Mouse (Mus musculus): ENCODE data around the gene Ube2j2. TPM values are rescaled to one million over a fixed set of nuclear protein-coding genes. Genes with fewer than 3 reads are reported as not detected.

Gene Ube2j2
- polyA plus RNA-seq, 1 experiment from 2014 or later = 42.2 TPM

DNA sequence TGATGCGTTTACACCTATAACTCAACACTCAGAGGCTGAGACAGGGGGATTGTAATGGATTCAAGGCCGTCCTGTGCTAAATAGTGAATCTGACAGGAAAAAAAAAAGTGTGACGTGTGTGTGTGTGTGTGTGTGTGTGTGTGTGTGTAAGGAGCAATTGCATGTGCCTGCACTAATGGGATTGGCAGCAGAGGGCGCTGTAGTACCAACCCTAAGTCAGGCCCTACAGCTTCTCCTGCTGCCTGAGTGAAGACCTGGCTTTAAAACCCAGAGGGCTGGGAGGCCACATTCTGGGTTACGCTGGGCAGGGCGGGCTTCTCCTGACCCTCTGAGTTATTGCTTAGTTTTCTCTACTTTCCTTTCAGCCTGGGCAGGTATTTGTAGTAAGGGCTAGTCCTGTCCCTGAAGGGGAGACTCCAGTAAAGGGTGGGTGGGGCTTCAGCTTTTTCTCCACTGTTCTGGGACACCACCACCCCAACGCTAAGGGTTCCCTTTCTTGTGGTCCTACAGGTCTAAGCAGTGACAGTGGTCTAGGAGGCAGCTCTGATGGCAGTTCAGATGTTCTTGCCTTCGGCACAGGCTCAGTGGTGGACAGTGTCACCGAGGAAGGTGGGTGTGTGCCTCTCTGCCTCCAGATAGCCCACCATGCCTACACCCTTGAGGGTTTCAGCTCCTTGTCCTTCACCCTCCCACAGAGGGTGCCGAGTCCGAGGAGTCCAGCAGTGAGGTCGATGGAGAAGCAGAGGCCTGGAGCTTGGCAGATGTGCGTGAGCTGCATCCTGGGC lies 39.1 kb upstream of the Ube2j2 start:
- Histone ChIP-seq H3K27ac (ENCODE audit: low read length) (no peak overlapping the region), H3K4me2 (ENCODE audit: low read depth, low read length) (no peak overlapping the region), H3K4me1 (ENCODE audit: control insufficient read depth, low read depth, low read length) (no peaks in the 10 kb centered on the region), H3K9ac (ENCODE audit: low read depth, low read length) (no peak overlapping the region), H3K9me3 (replicated peaks; ENCODE audit: control insufficient read depth, low read length) (no peaks in the 10 kb centered on the region), H3K36me3 (ENCODE audit: control insufficient read depth, insufficient read depth) (peaks cover 25% of the 10 kb centered on the region), H3K27me3 (ENCODE audit: control insufficient read depth, insufficient read depth, low read depth, low read length) (no peaks in the 10 kb centered on the region), H3K4me3 (ENCODE audit: low read depth, low read length) (no peak overlapping the region)
- ATAC-seq (ENCODE audit: low read depth) = no peak
- 84% methylated on average over 13 of the region's 13 CpGs for WGBS (ENCODE audit: insufficient replicate concordance)

DNA sequence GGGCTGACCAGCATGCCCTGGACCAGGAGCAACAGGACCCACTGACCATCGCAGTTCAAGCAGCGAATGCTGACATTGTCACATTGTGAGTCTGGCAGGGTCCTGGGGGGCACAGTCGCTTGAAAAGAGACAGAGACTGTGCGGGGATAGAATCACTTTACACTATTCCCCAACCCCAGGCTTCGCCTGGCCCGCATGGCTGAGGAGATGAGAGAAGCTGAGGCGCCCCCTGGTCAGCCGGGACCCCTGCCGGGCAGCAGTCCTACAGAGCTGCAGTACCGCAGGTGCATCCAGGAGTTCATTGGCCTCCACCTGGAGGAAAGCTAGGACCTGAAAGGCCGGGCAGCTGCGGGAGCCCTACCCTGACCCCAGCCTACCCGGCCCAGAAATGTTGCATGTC lies 38.0 kb upstream of the Ube2j2 start:
- Histone ChIP-seq H3K36me3 (ENCODE audit: control insufficient read depth, insufficient read depth) (peaks cover 18% of the 10 kb centered on the region), H3K4me1 (ENCODE audit: control insufficient read depth, low read depth, low read length) (no peaks in the 10 kb centered on the region), H3K27ac (ENCODE audit: low read length) (no peak overlapping the region), H3K4me3 (ENCODE audit: low read depth, low read length) (no peak overlapping the region), H3K27me3 (ENCODE audit: control insufficient read depth, insufficient read depth, low read depth, low read length) (no peaks in the 10 kb centered on the region), H3K4me2 (ENCODE audit: low read depth, low read length) (no peak overlapping the region), H3K9ac (ENCODE audit: low read depth, low read length) (no peak overlapping the region), H3K9me3 (replicated peaks; ENCODE audit: control insufficient read depth, low read length) (no peaks in the 10 kb centered on the region)
- ATAC-seq (ENCODE audit: low read depth) = no peak
- 80% methylated on average over 13 of the region's 13 CpGs for WGBS (ENCODE audit: insufficient replicate concordance)

GRCm38 (mm10) chr4:155906125-155906524 lies 37.5 kb upstream of the Ube2j2 start:
- ATAC-seq (ENCODE audit: low read depth) = no peak
- no peak overlapping the region for H3K4me2 ChIP-seq (ENCODE audit: low read depth, low read length)

GRCm38 (mm10) chr4:155907003-155907402 lies 36.6 kb upstream of the Ube2j2 start:
- WGBS (ENCODE audit: insufficient replicate concordance) = 75% methylated on average over 11 of the region's 11 CpGs

More at GRCm38 (mm10) chr4:155906125-155906524, 37.5 kb upstream of the Ube2j2 start:
- Histone ChIP-seq H3K27me3 (ENCODE audit: control insufficient read depth, insufficient read depth, low read depth, low read length) (no peaks in the 10 kb centered on the region), H3K4me3 (ENCODE audit: low read depth, low read length) (no peak overlapping the region), H3K27ac (ENCODE audit: low read length) (no peak overlapping the region), H3K4me1 (ENCODE audit: control insufficient read depth, low read depth, low read length) (no peaks in the 10 kb centered on the region), H3K9ac (ENCODE audit: low read depth, low read length) (no peak overlapping the region), H3K9me3 (replicated peaks; ENCODE audit: control insufficient read depth, low read length) (no peaks in the 10 kb centered on the region), H3K36me3 (ENCODE audit: control insufficient read depth, insufficient read depth) (peaks cover 14% of the 10 kb centered on the region)
- WGBS (ENCODE audit: insufficient replicate concordance) = 77% methylated on average over 9 of the region's 9 CpGs

DNA sequence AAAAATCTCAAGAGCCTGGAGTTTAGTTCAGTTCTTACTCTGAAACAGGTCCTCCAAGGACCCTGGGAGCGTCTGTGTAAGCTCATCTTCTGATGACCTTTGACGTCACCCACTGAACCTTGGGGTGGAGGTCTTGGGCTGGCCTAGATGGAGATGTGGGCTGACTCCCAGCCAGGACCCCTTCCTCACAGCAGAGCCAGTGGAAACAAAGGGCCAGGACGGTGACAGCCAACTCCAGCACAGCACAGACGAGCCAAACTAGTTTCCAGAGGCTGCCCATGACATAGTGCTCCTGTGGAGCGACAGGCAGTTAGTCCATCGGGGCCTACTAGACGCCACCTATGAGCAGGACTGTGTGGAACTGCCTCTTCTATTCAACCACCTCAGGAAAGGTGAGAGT lies 35.4 kb upstream of the Ube2j2 start:
- no peaks in the 10 kb centered on the region for H3K27me3 ChIP-seq (ENCODE audit: control insufficient read depth, insufficient read depth, low read depth, low read length)
- H3K9me3 ChIP-seq (replicated peaks; ENCODE audit: control insufficient read depth, low read length) = no peaks in the 10 kb centered on the region
- no peak for ATAC-seq (ENCODE audit: low read depth)
- H3K4me1 ChIP-seq (ENCODE audit: control insufficient read depth, low read depth, low read length) = no peaks in the 10 kb centered on the region
- no peak overlapping the region for H3K27ac ChIP-seq (ENCODE audit: low read length)
- peaks cover 9% of the 10 kb centered on the region for H3K36me3 ChIP-seq (ENCODE audit: control insufficient read depth, insufficient read depth)
- H3K4me2 ChIP-seq (ENCODE audit: low read depth, low read length) = no peak overlapping the region
- no peak overlapping the region for H3K4me3 ChIP-seq (ENCODE audit: low read depth, low read length)
- H3K9ac ChIP-seq (ENCODE audit: low read depth, low read length) = no peak overlapping the region
- 65% methylated on average over 7 of the region's 7 CpGs for WGBS (ENCODE audit: insufficient replicate concordance)

More at GRCm38 (mm10) chr4:155907003-155907402, 36.6 kb upstream of the Ube2j2 start:
- ATAC-seq (ENCODE audit: low read depth) = no peak
- Histone ChIP-seq H3K4me3 (ENCODE audit: low read depth, low read length) (no peak overlapping the region), H3K36me3 (ENCODE audit: control insufficient read depth, insufficient read depth) (peaks cover 14% of the 10 kb centered on the region), H3K9ac (ENCODE audit: low read depth, low read length) (no peak overlapping the region), H3K27me3 (ENCODE audit: control insufficient read depth, insufficient read depth, low read depth, low read length) (no peaks in the 10 kb centered on the region), H3K9me3 (replicated peaks; ENCODE audit: control insufficient read depth, low read length) (no peaks in the 10 kb centered on the region), H3K4me2 (ENCODE audit: low read depth, low read length) (no peak overlapping the region), H3K27ac (ENCODE audit: low read length) (no peak overlapping the region), H3K4me1 (ENCODE audit: control insufficient read depth, low read depth, low read length) (no peaks in the 10 kb centered on the region)

DNA sequence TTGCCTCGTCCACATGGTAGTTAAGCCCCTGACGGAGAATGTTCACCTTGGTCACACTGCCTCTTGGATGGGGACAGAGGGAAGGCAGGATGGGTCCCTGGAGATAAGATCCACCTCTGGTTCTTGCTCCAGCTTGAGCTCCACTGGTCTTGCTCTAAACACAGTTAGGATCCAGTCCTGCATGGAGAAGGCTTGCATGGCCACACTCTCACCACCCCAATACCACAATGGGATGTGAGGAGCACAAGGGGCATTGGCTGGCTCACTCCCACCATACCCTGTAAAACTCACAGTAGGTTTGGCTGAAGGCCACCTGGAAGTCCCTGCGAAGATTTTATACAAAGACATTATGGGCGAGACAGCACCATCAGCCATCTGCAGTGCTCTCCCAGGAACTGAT lies 34.9 kb upstream of the Ube2j2 start:
- no peaks in the 10 kb centered on the region for H3K9me3 ChIP-seq (replicated peaks; ENCODE audit: control insufficient read depth, low read length)
- WGBS (ENCODE audit: insufficient replicate concordance) = 73% methylated on average over 4 of the region's 4 CpGs
- H3K27me3 ChIP-seq (ENCODE audit: control insufficient read depth, insufficient read depth, low read depth, low read length) = no peaks in the 10 kb centered on the region
- H3K4me1 ChIP-seq (ENCODE audit: control insufficient read depth, low read depth, low read length) = no peaks in the 10 kb centered on the region
- H3K4me3 ChIP-seq (ENCODE audit: low read depth, low read length) = no peak overlapping the region
- peaks cover 4% of the 10 kb centered on the region; the same call in 1 of the 2 replicates for H3K36me3 ChIP-seq (ENCODE audit: control insufficient read depth, insufficient read depth)
- H3K27ac ChIP-seq (ENCODE audit: low read length) = no peak overlapping the region
- no peak for ATAC-seq (ENCODE audit: low read depth)
- H3K4me2 ChIP-seq (ENCODE audit: low read depth, low read length) = no peak overlapping the region
- H3K9ac ChIP-seq (ENCODE audit: low read depth, low read length) = no peak overlapping the region

GRCm38 (mm10) chr4:155932031-155932430 lies 11.6 kb upstream of the Ube2j2 start:
- 47% methylated on average over 1 of the region's 1 CpGs for WGBS (ENCODE audit: insufficient replicate concordance)
- H3K4me1 ChIP-seq (ENCODE audit: control insufficient read depth, low read depth, low read length) = no peaks in the 10 kb centered on the region
- ATAC-seq (ENCODE audit: low read depth) = no peak

GRCm38 (mm10) chr4:155943049-155943452 lies 580 bp upstream of the Ube2j2 start:
- peak overlapping the region; percentile 90 for H3K4me2 ChIP-seq (ENCODE audit: low read depth, low read length)
- H3K9ac ChIP-seq (ENCODE audit: low read depth, low read length) = peak overlapping the region; percentile 88
- H3K27ac ChIP-seq (ENCODE audit: low read length) = peak overlapping the region; percentile 70
- no peaks in the 10 kb centered on the region; the same call in 1 of the 2 replicates for H3K36me3 ChIP-seq (ENCODE audit: control insufficient read depth, insufficient read depth)
- no peaks in the 10 kb centered on the region for H3K9me3 ChIP-seq (replicated peaks; ENCODE audit: control insufficient read depth, low read length)
- H3K4me3 ChIP-seq (ENCODE audit: low read depth, low read length) = peak overlapping the region; percentile 88
- peaks cover 4% of the 10 kb centered on the region; the same call in 1 of the 2 replicates for H3K27me3 ChIP-seq (ENCODE audit: control insufficient read depth, insufficient read depth, low read depth, low read length)
- ATAC-seq (ENCODE audit: low read depth) = peak; percentile 2
- WGBS (ENCODE audit: insufficient replicate concordance) = 4% methylated on average over 17 of the region's 17 CpGs
- peaks cover 28% of the 10 kb centered on the region for H3K4me1 ChIP-seq (ENCODE audit: control insufficient read depth, low read depth, low read length)

More at GRCm38 (mm10) chr4:155932031-155932430, 11.6 kb upstream of the Ube2j2 start:
- H3K36me3 ChIP-seq (ENCODE audit: control insufficient read depth, insufficient read depth) = no peaks in the 10 kb centered on the region
- H3K27me3 ChIP-seq (ENCODE audit: control insufficient read depth, insufficient read depth, low read depth, low read length) = peaks cover 4% of the 10 kb centered on the region; the same call in 1 of the 2 replicates
- H3K4me2 ChIP-seq (ENCODE audit: low read depth, low read length) = no peak overlapping the region
- H3K9me3 ChIP-seq (replicated peaks; ENCODE audit: control insufficient read depth, low read length) = no peaks in the 10 kb centered on the region
- H3K27ac ChIP-seq (ENCODE audit: low read length) = no peak overlapping the region
- no peak overlapping the region for H3K9ac ChIP-seq (ENCODE audit: low read depth, low read length)
- H3K4me3 ChIP-seq (ENCODE audit: low read depth, low read length) = no peak overlapping the region

DNA sequence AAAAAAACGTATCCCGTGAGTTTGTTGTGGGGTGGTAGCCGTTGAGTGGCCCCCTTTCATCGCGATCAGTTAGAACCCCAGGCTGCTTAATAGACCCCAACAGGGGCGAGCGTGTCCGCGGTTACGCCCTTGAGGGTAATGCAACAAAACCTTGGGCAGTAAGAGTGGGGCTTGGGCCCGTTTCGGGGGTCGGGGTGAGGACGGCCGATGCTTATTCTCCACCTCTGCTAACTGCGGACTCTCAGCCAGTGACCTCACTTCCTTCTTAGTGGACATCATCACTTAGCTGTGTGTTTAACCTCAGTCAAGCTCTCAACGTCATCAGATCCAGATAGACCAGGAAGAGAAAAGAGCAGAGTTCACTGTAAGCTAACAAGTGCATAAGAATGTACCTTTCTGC lies 640 bp downstream of the Ube2j2 start:
- H3K36me3 ChIP-seq (ENCODE audit: control insufficient read depth, insufficient read depth) = peaks cover 8% of the 10 kb centered on the region
- H3K27me3 ChIP-seq (ENCODE audit: control insufficient read depth, insufficient read depth, low read depth, low read length) = peaks cover 4% of the 10 kb centered on the region; the same call in 1 of the 2 replicates
- H3K27ac ChIP-seq (ENCODE audit: low read length) = peak overlapping the region; percentile 69
- H3K9ac ChIP-seq (ENCODE audit: low read depth, low read length) = peak overlapping the region; percentile 88
- no peak for ATAC-seq (ENCODE audit: low read depth)
- peak overlapping the region; percentile 90 for H3K4me2 ChIP-seq (ENCODE audit: low read depth, low read length)
- WGBS (ENCODE audit: insufficient replicate concordance) = under 1% methylated on average over 17 of the region's 17 CpGs
- H3K4me1 ChIP-seq (ENCODE audit: control insufficient read depth, low read depth, low read length) = peaks cover 28% of the 10 kb centered on the region
- H3K4me3 ChIP-seq (ENCODE audit: low read depth, low read length) = peak overlapping the region; percentile 88
- no peaks in the 10 kb centered on the region for H3K9me3 ChIP-seq (replicated peaks; ENCODE audit: control insufficient read depth, low read length)
